Mouse (Mus musculus) heart, embryonic 13.5 days (tissue): ENCODE results near the gene Cradd. TPM values are rescaled to one million over a fixed set of nuclear protein-coding genes. Genes with fewer than 3 reads are reported as not detected.

Source experiments
- ATAC-seq: fragments of 200-750 bp; cut with Nextera tagmentation; 2 replicates; pipeline ENCODE4 v1.8.0; 2017; ENCODE audit warnings: moderate TSS enrichment; ENCODE audit not compliant: insufficient number of reproducible peaks, low FRiP score, low TSS enrichment; ENCODE audit errors: extremely low read depth
- H3K27ac ChIP-seq: fragments of 300-500 bp; sonication (generic); replicated peaks from 2 replicates; pipeline ENCODE4 v1.5.1; 2015; ENCODE audit warnings: moderate library complexity, mild to moderate bottlenecking, inconsistent platforms
- H3K27me3 ChIP-seq: fragments of 300-500 bp; sonication (generic); replicated peaks from 2 replicates; pipeline ENCODE4 v1.6.1; 2015; ENCODE audit warnings: mild to moderate bottlenecking, inconsistent platforms
- H3K36me3 ChIP-seq: fragments of 300-500 bp; sonication (generic); 2 replicates; pipeline ENCODE4 v1.6.1; 2015; ENCODE audit warnings: mild to moderate bottlenecking, inconsistent platforms
- H3K4me1 ChIP-seq: fragments of 300-500 bp; sonication (generic); 2 replicates; pipeline ENCODE4 v1.6.1; 2015; ENCODE audit warnings: inconsistent platforms
- H3K4me2 ChIP-seq: fragments of 300-500 bp; sonication (generic); 2 replicates; pipeline ENCODE4 v1.6.1; 2015; ENCODE audit warnings: inconsistent platforms, mild to moderate bottlenecking, moderate library complexity
- H3K4me3 ChIP-seq: fragments of 300-500 bp; sonication (generic); 2 replicates; pipeline ENCODE4 v1.5.1; 2015; ENCODE audit warnings: moderate library complexity, mild to moderate bottlenecking, inconsistent platforms
- H3K9ac ChIP-seq: fragments of 300-500 bp; sonication (generic); 2 replicates; pipeline ENCODE4 v1.6.1; 2015; ENCODE audit warnings: inconsistent platforms, mild to moderate bottlenecking, moderate library complexity
- H3K9me3 ChIP-seq: fragments of 300-500 bp; sonication (generic); 2 replicates; pipeline ENCODE4 v1.6.1; 2016; ENCODE audit warnings: inconsistent platforms
- WGBS: fragments of 180-500 bp; shearing (Covaris S2); methylation state at CpG from one replicate; pipeline ENCODE4 v1.1.7; 2015; ENCODE audit warnings: mixed read lengths; 5-methylcytosine and 5-hydroxymethylcytosine counted together
- polyA plus RNA-seq: library from polyadenylated mRNA; unstranded; fragments of >200 nt; fragmentation: Nextera tagmentation; extraction: Ambion mirVana; gene quantifications from 2 replicates; pipeline ENCODE4 v1.2.1, GENCODE M21; 2015

The Cradd gene
- polyA plus RNA-seq, 1 experiment from 2014 or later: 8.6 TPM

GRCm38 (mm10) chr10:95268366-95268765 is 55.6 kb downstream of the Cradd start:
- no peak for ATAC-seq
- Histone ChIP-seq H3K27ac (no peak overlapping the region), H3K27me3 (0 out of 2 replicates have a peak, but pooled peaks cover 6% of the 10 kb centered on the region), H3K4me3 (no peak overlapping the region), H3K9ac (no peak overlapping the region), H3K4me2 (no peak overlapping the region), H3K9me3 (no peaks in the 10 kb centered on the region), H3K4me1 (peaks cover 21% of the 10 kb centered on the region), H3K36me3 (0 out of 2 replicates have a peak, but pooled peaks cover 4% of the 10 kb centered on the region)
- 73% methylated on average over 5 of the region's 5 CpGs for WGBS

GRCm38 (mm10) chr10:95266983-95267382 is 57.0 kb downstream of the Cradd start:
- Histone ChIP-seq H3K9me3 (no peaks in the 10 kb centered on the region), H3K27me3 (0 out of 2 replicates have a peak, but pooled peaks cover 6% of the 10 kb centered on the region), H3K4me2 (no peak overlapping the region), H3K36me3 (no peaks in the 10 kb centered on the region), H3K4me1 (peaks cover 29% of the 10 kb centered on the region), H3K4me3 (no peak overlapping the region), H3K9ac (no peak overlapping the region), H3K27ac (no peak overlapping the region)
- no peak for ATAC-seq
- 49% methylated on average over 5 of the region's 5 CpGs for WGBS

GRCm38 (mm10) chr10:95266041-95266762 is 57.7 kb downstream of the Cradd start:
- 0 out of 2 replicates have a peak overlapping the region, but pooled peaks have one; percentile 3 for H3K27ac ChIP-seq

GRCm38 (mm10) chr10:95265576-95265975 is 58.4 kb downstream of the Cradd start:
- Histone ChIP-seq H3K9me3 (no peaks in the 10 kb centered on the region), H3K27ac (no peak overlapping the region), H3K27me3 (0 out of 2 replicates have a peak, but pooled peaks cover 6% of the 10 kb centered on the region), H3K36me3 (no peaks in the 10 kb centered on the region), H3K4me1 (peaks cover 31% of the 10 kb centered on the region), H3K4me2 (peak overlapping the region; percentile 85), H3K4me3 (peak overlapping the region; percentile 62), H3K9ac (peak overlapping the region; percentile 79)
- WGBS: 61% methylated on average over 4 of the region's 4 CpGs
- no peak for ATAC-seq

More at GRCm38 (mm10) chr10:95266041-95266762, 57.7 kb downstream of the Cradd start:
- H3K9me3 ChIP-seq: no peaks in the 10 kb centered on the region
- H3K4me1 ChIP-seq: peaks cover 29% of the 10 kb centered on the region
- H3K4me3 ChIP-seq: no peak overlapping the region
- H3K9ac ChIP-seq: no peak overlapping the region
- H3K36me3 ChIP-seq: no peaks in the 10 kb centered on the region
- 78% methylated on average over 10 of the region's 10 CpGs for WGBS
- no peak for ATAC-seq
- H3K4me2 ChIP-seq: no peak overlapping the region
- 0 out of 2 replicates have a peak, but pooled peaks cover 6% of the 10 kb centered on the region for H3K27me3 ChIP-seq

GRCm38 (mm10) chr10:95264485-95265321 is 59.2 kb downstream of the Cradd start:
- 5% methylated on average over 37 of the region's 37 CpGs for WGBS
- peak overlapping the region; percentile 79 for H3K9ac ChIP-seq
- no peak for ATAC-seq

GRCm38 (mm10) chr10:95262388-95262787 is 61.5 kb downstream of the Cradd start:
- WGBS: 30% methylated on average over 11 of the region's 11 CpGs
- Histone ChIP-seq H3K9ac (peak overlapping the region; percentile 35; the same call in 1 of the 2 replicates), H3K36me3 (no peaks in the 10 kb centered on the region), H3K4me2 (peak overlapping the region; percentile 33), H3K27ac (no peak overlapping the region), H3K4me1 (peaks cover 37% of the 10 kb centered on the region), H3K4me3 (no peak overlapping the region), H3K9me3 (no peaks in the 10 kb centered on the region), H3K27me3 (0 out of 2 replicates have a peak, but pooled peaks cover 6% of the 10 kb centered on the region)
- ATAC-seq: no peak

More at GRCm38 (mm10) chr10:95264485-95265321, 59.2 kb downstream of the Cradd start:
- H3K4me1 ChIP-seq: peaks cover 34% of the 10 kb centered on the region
- H3K4me3 ChIP-seq: peak overlapping the region; percentile 62
- H3K9me3 ChIP-seq: no peaks in the 10 kb centered on the region
- peak overlapping the region; percentile 64 for H3K27ac ChIP-seq
- no peaks in the 10 kb centered on the region for H3K36me3 ChIP-seq
- peak overlapping the region; percentile 85 for H3K4me2 ChIP-seq
- 0 out of 2 replicates have a peak, but pooled peaks cover 6% of the 10 kb centered on the region for H3K27me3 ChIP-seq

GRCm38 (mm10) chr10:95261279-95261678 is 62.7 kb downstream of the Cradd start:
- H3K4me2 ChIP-seq: no peak overlapping the region
- H3K36me3 ChIP-seq: no peaks in the 10 kb centered on the region
- H3K27ac ChIP-seq: no peak overlapping the region
- no peak for ATAC-seq
- WGBS: 46% methylated on average over 2 of the region's 2 CpGs
- H3K27me3 ChIP-seq: 0 out of 2 replicates have a peak, but pooled peaks cover 5% of the 10 kb centered on the region
- no peak overlapping the region for H3K9ac ChIP-seq
- no peaks in the 10 kb centered on the region for H3K9me3 ChIP-seq
- H3K4me1 ChIP-seq: peaks cover 32% of the 10 kb centered on the region
- H3K4me3 ChIP-seq: no peak overlapping the region

GRCm38 (mm10) chr10:95260420-95260819 is 63.5 kb downstream of the Cradd start:
- H3K4me3 ChIP-seq: no peak overlapping the region
- no peak for ATAC-seq
- H3K9ac ChIP-seq: no peak overlapping the region
- H3K27me3 ChIP-seq: no peaks in the 10 kb centered on the region
- H3K36me3 ChIP-seq: no peaks in the 10 kb centered on the region
- 59% methylated on average over 3 of the region's 3 CpGs for WGBS
- H3K4me1 ChIP-seq: peaks cover 24% of the 10 kb centered on the region
- no peak overlapping the region for H3K27ac ChIP-seq
- H3K4me2 ChIP-seq: no peak overlapping the region
- H3K9me3 ChIP-seq: no peaks in the 10 kb centered on the region

GRCm38 (mm10) chr10:95258471-95259155 is 65.3 kb downstream of the Cradd start:
- ATAC-seq: no peak
- no peaks in the 10 kb centered on the region for H3K36me3 ChIP-seq
- no peak overlapping the region for H3K27ac ChIP-seq
- no peak overlapping the region for H3K9ac ChIP-seq
- no peak overlapping the region for H3K4me3 ChIP-seq
- no peaks in the 10 kb centered on the region for H3K27me3 ChIP-seq
- WGBS: 59% methylated on average over 10 of the region's 10 CpGs
- H3K4me1 ChIP-seq: peaks cover 29% of the 10 kb centered on the region
- no peaks in the 10 kb centered on the region for H3K9me3 ChIP-seq
- H3K4me2 ChIP-seq: no peak overlapping the region

GRCm38 (mm10) chr10:95257979-95258378 is 66.0 kb downstream of the Cradd start:
- Histone ChIP-seq H3K27ac (no peak overlapping the region), H3K4me2 (no peak overlapping the region), H3K4me1 (peaks cover 29% of the 10 kb centered on the region), H3K9ac (no peak overlapping the region), H3K9me3 (no peaks in the 10 kb centered on the region), H3K36me3 (no peaks in the 10 kb centered on the region), H3K4me3 (no peak overlapping the region), H3K27me3 (no peaks in the 10 kb centered on the region)
- no peak for ATAC-seq
- 64% methylated on average over 8 of the region's 8 CpGs for WGBS

GRCm38 (mm10) chr10:95256095-95256494 is 67.8 kb downstream of the Cradd start:
- H3K9me3 ChIP-seq: no peaks in the 10 kb centered on the region

More at GRCm38 (mm10) chr10:95256095-95256494, 67.8 kb downstream of the Cradd start:
- Histone ChIP-seq H3K4me3 (no peak overlapping the region), H3K4me1 (peaks cover 21% of the 10 kb centered on the region), H3K27ac (no peak overlapping the region), H3K4me2 (no peak overlapping the region), H3K27me3 (no peaks in the 10 kb centered on the region), H3K36me3 (no peaks in the 10 kb centered on the region), H3K9ac (no peak overlapping the region)
- 61% methylated on average over 7 of the region's 7 CpGs for WGBS
- no peak for ATAC-seq
